Mouse (Mus musculus) cerebellum, adult 9-10 months (tissue): ENCODE data around the gene Odf4.

Experiments
- DNase-seq: peaks from one replicate; pipeline ENCODE4 v3.0.0; 2022

Gene Odf4

GRCm38 (mm10) chr11:68901351-68902046 is 25.4 kb downstream of the Odf4 start, which contains the start of gene Rpl26:
TSS of gene Rpl26 (plus strand) at chr11:68901583.
- peak; percentile 99 for DNase-seq

- DNase-seq = no peak
These were observed 26.1 kb downstream of the Odf4 start for GRCm38 (mm10) chr11:68900519-68901350.

GRCm38 (mm10) chr11:68899815-68900214 is 27.1 kb downstream of the Odf4 start:
- DNase-seq = no peak

- no peak for DNase-seq
These were observed 28.1 kb downstream of the Odf4 start for GRCm38 (mm10) chr11:68898790-68899189.

GRCm38 (mm10) chr11:68897838-68898237 is 29.0 kb downstream of the Odf4 start:
- no peak for DNase-seq

- peak; percentile 61 for DNase-seq
These were observed 29.8 kb downstream of the Odf4 start for GRCm38 (mm10) chr11:68897120-68897519.

- DNase-seq = no peak
These were observed 30.6 kb downstream of the Odf4 start for GRCm38 (mm10) chr11:68896247-68896646.

GRCm38 (mm10) chr11:68893911-68894464 is 32.9 kb downstream of the Odf4 start:
- no peak for DNase-seq

- DNase-seq = no peak
These were observed 34.5 kb downstream of the Odf4 start for GRCm38 (mm10) chr11:68892233-68892832.

- no peak for DNase-seq
These were observed 35.1 kb downstream of the Odf4 start for GRCm38 (mm10) chr11:68891823-68892222.

- no peak for DNase-seq
These were observed 36.3 kb downstream of the Odf4 start for GRCm38 (mm10) chr11:68890625-68891024.

- no peak for DNase-seq
These were observed 38.2 kb downstream of the Odf4 start for GRCm38 (mm10) chr11:68888653-68889052.

- DNase-seq = no peak
These were observed 38.6 kb downstream of the Odf4 start, which contains the start of gene Rnf222 for GRCm38 (mm10) chr11:68888253-68888652. TSS of gene Rnf222 (plus strand) at chr11:68888553.

GRCm38 (mm10) chr11:68886091-68886490 is 40.8 kb downstream of the Odf4 start:
- no peak for DNase-seq

- DNase-seq = no peak
These were observed 42.5 kb downstream of the Odf4 start for GRCm38 (mm10) chr11:68884368-68884767.

- no peak for DNase-seq
These were observed 43.0 kb downstream of the Odf4 start for GRCm38 (mm10) chr11:68883843-68884242.

- DNase-seq = no peak
These were observed 44.8 kb downstream of the Odf4 start for GRCm38 (mm10) chr11:68882107-68882506.

- DNase-seq = no peak
These were observed 48.1 kb downstream of the Odf4 start for GRCm38 (mm10) chr11:68878811-68879210.

- DNase-seq = no peak
These were observed 52.0 kb downstream of the Odf4 start for GRCm38 (mm10) chr11:68874841-68875240.
